Mouse (Mus musculus) stomach, postnatal 0 days (tissue): ENCODE measurements around the gene Grb10. TPM values are rescaled to one million over a fixed set of nuclear protein-coding genes. Genes with fewer than 3 reads are reported as not detected.

Experiments used
- ATAC-seq: fragments of 200-750 bp; cut with Nextera tagmentation; 2 replicates; pipeline ENCODE4 v1.8.0; 2017; ENCODE audit not compliant: low FRiP score, low TSS enrichment
- DNase-seq: peaks from one replicate; pipeline ENCODE4 v3.0.0-alpha.2; 2016; ENCODE audit warnings: low spot score
- H3K27ac ChIP-seq: fragments of 300-500 bp; sonication (generic); replicated peaks from 2 replicates; pipeline ENCODE4 v1.5.1; 2014; ENCODE audit warnings: mild to moderate bottlenecking, control low read depth
- H3K27me3 ChIP-seq: fragments of 300-500 bp; sonication (generic); 2 replicates; pipeline ENCODE4 v1.6.1; 2014; ENCODE audit warnings: low read length; ENCODE audit not compliant: control insufficient read depth, insufficient read depth
- H3K36me3 ChIP-seq: fragments of 300-500 bp; sonication (generic); 2 replicates; pipeline ENCODE4 v1.6.1; 2014; ENCODE audit warnings: low read length, mixed read lengths; ENCODE audit not compliant: control insufficient read depth, insufficient read depth
- H3K4me1 ChIP-seq: fragments of 300-500 bp; sonication (generic); replicated peaks from 2 replicates; pipeline ENCODE4 v1.6.1; 2014; ENCODE audit warnings: antibody characterized with exemption; ENCODE audit not compliant: control insufficient read depth, insufficient read depth
- H3K4me2 ChIP-seq: fragments of 300-500 bp; sonication (generic); replicated peaks from 2 replicates; pipeline ENCODE4 v1.6.1; 2014; ENCODE audit warnings: low read depth, mild to moderate bottlenecking, control low read depth, moderate library complexity
- H3K4me3 ChIP-seq: fragments of 300-500 bp; sonication (generic); 2 replicates; pipeline ENCODE4 v1.5.1; 2014; ENCODE audit warnings: low read depth, low read length, control low read depth
- H3K9ac ChIP-seq: fragments of 300-500 bp; sonication (generic); 2 replicates; pipeline ENCODE4 v1.6.1; 2014; ENCODE audit warnings: mild to moderate bottlenecking, low read length, control low read depth, mixed read lengths
- H3K9me3 ChIP-seq: fragments of 300-500 bp; sonication (generic); 2 replicates; pipeline ENCODE4 v1.6.1; 2016; ENCODE audit warnings: low read length; ENCODE audit not compliant: control insufficient read depth
- CTCF ChIP-seq: IDR thresholded peaks from 2 replicates; pipeline ENCODE4 v1.5.1; 2016; ENCODE audit warnings: antibody characterized with exemption, low read depth, mild to moderate bottlenecking, moderate library complexity
- EP300 ChIP-seq: optimal IDR thresholded peaks from 2 replicates; pipeline ENCODE3; 2016; ENCODE audit warnings: antibody characterized with exemption
- WGBS: fragments of 180-500 bp; shearing (Covaris S2); extraction: QIAGEN DNeasy Blood & Tissue Kit; methylation state at CpG from one replicate; pipeline ENCODE4 v1.1.7; 2014; 5-methylcytosine and 5-hydroxymethylcytosine counted together
- polyA plus RNA-seq: library from polyadenylated mRNA; unstranded; fragments of >200 nt; fragmentation: Nextera tagmentation; extraction: Ambion mirVana; gene quantifications from 2 replicates; pipeline ENCODE4 v1.2.1, GENCODE M21; 2015

Gene Grb10
- polyA plus RNA-seq, 1 experiment from 2014 or later: 64.7 TPM

DNA sequence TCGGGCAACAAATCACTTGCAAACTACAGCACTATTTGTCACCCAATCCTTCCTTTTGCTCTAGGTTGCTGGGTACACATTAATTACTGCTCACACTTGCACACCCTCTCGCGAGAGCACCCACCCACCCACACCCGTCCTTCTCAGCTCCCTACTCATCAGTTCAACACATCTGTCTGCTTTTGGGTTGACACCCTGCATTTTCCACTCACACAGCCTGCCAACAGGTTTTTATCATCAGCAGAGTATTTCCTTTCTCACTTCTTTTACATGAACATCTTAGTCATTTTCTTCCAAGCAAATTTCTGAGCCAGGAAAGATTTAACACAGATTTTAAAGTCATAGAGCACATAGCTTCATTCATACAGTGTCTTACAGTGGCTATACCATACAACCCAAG is 48.6 kb downstream of the Grb10 start:
- TF ChIP-seq EP300 (no peak), CTCF (no peak)
- 81% methylated on average over 4 of the region's 4 CpGs for WGBS

DNA sequence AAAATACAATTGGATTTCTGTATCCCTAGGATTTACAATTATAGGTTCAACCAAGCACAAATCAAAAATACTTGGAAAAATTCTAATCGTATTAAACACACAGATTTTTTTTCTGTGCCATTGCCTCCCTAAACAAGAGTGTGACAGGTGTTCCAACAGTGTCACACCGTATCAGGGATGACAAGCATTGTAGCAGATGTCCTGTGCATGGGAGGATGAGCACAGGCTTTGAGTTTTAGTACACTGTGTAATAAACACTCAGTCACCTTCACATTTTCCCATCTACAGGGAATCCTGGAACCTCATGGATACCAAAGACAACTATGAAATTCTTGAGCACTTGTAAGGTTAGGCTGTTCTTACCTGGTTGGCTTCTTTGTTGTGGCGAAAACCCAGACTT is 51.2 kb downstream of the Grb10 start:
- H3K9ac ChIP-seq: no peak overlapping the region
- no peak for TF ChIP-seq EP300
- no peak for TF ChIP-seq CTCF
- no peaks in the 10 kb centered on the region for H3K36me3 ChIP-seq
- WGBS: 90% methylated on average over 3 of the region's 3 CpGs
- no peak for ATAC-seq
- no peak overlapping the region for H3K4me2 ChIP-seq
- DNase-seq: no peak
- H3K4me1 ChIP-seq: no peaks in the 10 kb centered on the region
- no peaks in the 10 kb centered on the region for H3K9me3 ChIP-seq
- H3K27ac ChIP-seq: no peak overlapping the region
- no peaks in the 10 kb centered on the region for H3K27me3 ChIP-seq
- no peak overlapping the region for H3K4me3 ChIP-seq

More for the DNA sequence above, 48.6 kb downstream of the Grb10 start:
- H3K27me3 ChIP-seq: no peaks in the 10 kb centered on the region
- H3K27ac ChIP-seq: no peak overlapping the region
- no peak for DNase-seq
- ATAC-seq: no peak
- H3K4me1 ChIP-seq: no peaks in the 10 kb centered on the region
- H3K36me3 ChIP-seq: no peaks in the 10 kb centered on the region
- H3K4me2 ChIP-seq: no peak overlapping the region
- H3K9ac ChIP-seq: no peak overlapping the region
- H3K9me3 ChIP-seq: no peaks in the 10 kb centered on the region
- H3K4me3 ChIP-seq: no peak overlapping the region

DNA sequence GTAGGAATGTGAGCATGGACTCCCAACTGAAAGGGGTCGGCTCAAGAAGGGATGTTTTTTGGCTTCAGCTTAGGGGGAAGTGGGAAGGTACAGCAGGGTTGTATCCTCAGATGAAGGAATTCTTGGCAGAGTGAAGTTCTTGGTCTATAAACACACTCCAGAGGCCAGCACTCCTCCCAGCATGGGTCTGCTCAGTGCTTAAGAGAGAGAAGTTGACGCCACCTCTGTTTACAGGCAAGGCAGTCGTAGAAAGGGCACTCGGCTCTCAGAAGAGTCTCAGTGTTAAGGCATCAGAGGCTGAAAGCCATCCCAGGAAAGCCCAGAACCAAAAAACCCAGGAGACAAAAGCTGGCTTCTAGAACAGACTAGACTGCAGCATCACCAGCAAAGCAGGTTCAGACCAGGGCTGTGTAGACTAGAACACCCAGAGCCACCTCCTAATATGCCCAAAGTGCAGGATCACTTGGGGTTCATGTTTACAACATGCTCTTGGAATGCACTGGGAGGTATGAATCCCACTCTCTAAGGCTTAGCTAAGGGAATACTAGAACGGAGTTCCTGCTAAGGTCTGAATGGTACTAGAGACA is 59.8 kb downstream of the Grb10 start:
- H3K27me3 ChIP-seq: no peaks in the 10 kb centered on the region
- WGBS: 44% methylated on average over 5 of the region's 5 CpGs
- H3K9ac ChIP-seq: no peak overlapping the region
- no peak overlapping the region; the same call in 1 of the 2 replicates for H3K27ac ChIP-seq
- DNase-seq (no peak), ATAC-seq (no peak; the same call in 1 of the 2 replicates)
- no peaks in the 10 kb centered on the region; the same call in 1 of the 2 replicates for H3K4me1 ChIP-seq
- no peaks in the 10 kb centered on the region for H3K36me3 ChIP-seq
- TF ChIP-seq CTCF (no peak), EP300 (no peak)
- H3K9me3 ChIP-seq: no peaks in the 10 kb centered on the region
- H3K4me2 ChIP-seq: no peak overlapping the region
- H3K4me3 ChIP-seq: no peak overlapping the region

GRCm38 (mm10) chr11:11974591-11975255 is 63.8 kb downstream of the Grb10 start:
- no peaks in the 10 kb centered on the region for H3K27me3 ChIP-seq
- H3K4me2 ChIP-seq: no peak overlapping the region
- no peaks in the 10 kb centered on the region; the same call in 1 of the 2 replicates for H3K4me1 ChIP-seq
- no peak overlapping the region for H3K9ac ChIP-seq
- DNase-seq: peak; percentile 36
- TF ChIP-seq CTCF (peak; percentile 81), EP300 (no peak)
- H3K36me3 ChIP-seq: 0 out of 2 replicates have a peak, but pooled peaks cover 2% of the 10 kb centered on the region
- no peak overlapping the region for H3K4me3 ChIP-seq
- no peaks in the 10 kb centered on the region for H3K9me3 ChIP-seq
- WGBS: 37% methylated on average over 10 of the region's 10 CpGs
- H3K27ac ChIP-seq: no peak overlapping the region
- ATAC-seq: peak; percentile 58; the same call in 1 of the 2 replicates

DNA sequence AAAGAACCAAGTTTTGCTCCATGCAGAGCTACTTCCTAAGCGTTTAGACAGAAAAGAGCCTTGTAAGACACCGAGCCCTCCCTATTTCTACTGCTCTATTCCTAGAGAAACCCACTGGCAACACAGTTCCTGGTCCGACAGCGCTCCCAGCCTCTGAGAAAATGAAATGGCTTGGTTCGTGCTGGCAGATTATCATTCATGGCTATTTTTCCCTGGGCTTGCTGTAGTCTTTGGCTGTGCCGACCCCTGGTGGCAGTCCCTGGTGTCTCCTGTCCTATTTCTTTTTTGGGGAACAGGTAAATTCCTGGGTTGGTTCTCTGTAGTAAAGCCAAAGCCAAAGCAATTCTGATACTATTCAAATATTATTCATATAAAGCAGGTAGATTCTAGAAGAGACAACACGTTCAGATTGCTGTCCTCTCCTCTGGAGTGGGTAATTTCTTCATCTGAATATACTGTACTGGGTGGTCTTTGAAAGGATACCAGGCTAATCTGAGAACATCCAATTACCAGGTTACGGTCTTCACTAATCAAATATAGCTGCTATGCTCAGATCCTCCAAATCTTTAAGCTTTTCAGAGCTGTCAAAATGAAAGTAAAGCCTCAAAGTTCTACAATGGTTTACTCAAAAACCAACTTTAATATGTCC is 65.0 kb downstream of the Grb10 start:
- no peaks in the 10 kb centered on the region for H3K27me3 ChIP-seq
- no peak for TF ChIP-seq EP300
- TF ChIP-seq CTCF: peak; percentile 97
- H3K27ac ChIP-seq: no peak overlapping the region

More for the DNA sequence above, 65.0 kb downstream of the Grb10 start:
- H3K9me3 ChIP-seq: no peaks in the 10 kb centered on the region
- WGBS: 40% methylated on average over 8 of the region's 8 CpGs
- DNase-seq (peak; percentile 88), ATAC-seq (peak; percentile 92)
- H3K4me3 ChIP-seq: no peak overlapping the region
- H3K9ac ChIP-seq: no peak overlapping the region
- H3K36me3 ChIP-seq: 0 out of 2 replicates have a peak, but pooled peaks cover 2% of the 10 kb centered on the region
- H3K4me1 ChIP-seq: no peaks in the 10 kb centered on the region
- no peak overlapping the region for H3K4me2 ChIP-seq
